Mouse (Mus musculus) thymus, postnatal 0 days (tissue): Measurements from ENCODE around the gene Adam11. TPM values are rescaled to one million over a fixed set of nuclear protein-coding genes. Genes with fewer than 3 reads are reported as not detected.
"Not testable (repeated sequence)": the region's sequence is repeated elsewhere in the genome, so short reads cannot be mapped to it uniquely, and the experiment has no call there.

ENCODE experiments used
- DNase-seq: peaks from one replicate; pipeline ENCODE4 v3.0.0-alpha.2; 2015; ENCODE audit warnings: low spot score
- polyA plus RNA-seq: library from polyadenylated mRNA; unstranded; fragments of >200 nt; fragmentation: Nextera tagmentation; extraction: Ambion mirVana; gene quantifications from 2 replicates; pipeline ENCODE4 v1.2.1, GENCODE M21; 2015

Adam11 gene
- polyA plus RNA-seq = 1.4 and 1.7 TPM in 2 replicates

DNA sequence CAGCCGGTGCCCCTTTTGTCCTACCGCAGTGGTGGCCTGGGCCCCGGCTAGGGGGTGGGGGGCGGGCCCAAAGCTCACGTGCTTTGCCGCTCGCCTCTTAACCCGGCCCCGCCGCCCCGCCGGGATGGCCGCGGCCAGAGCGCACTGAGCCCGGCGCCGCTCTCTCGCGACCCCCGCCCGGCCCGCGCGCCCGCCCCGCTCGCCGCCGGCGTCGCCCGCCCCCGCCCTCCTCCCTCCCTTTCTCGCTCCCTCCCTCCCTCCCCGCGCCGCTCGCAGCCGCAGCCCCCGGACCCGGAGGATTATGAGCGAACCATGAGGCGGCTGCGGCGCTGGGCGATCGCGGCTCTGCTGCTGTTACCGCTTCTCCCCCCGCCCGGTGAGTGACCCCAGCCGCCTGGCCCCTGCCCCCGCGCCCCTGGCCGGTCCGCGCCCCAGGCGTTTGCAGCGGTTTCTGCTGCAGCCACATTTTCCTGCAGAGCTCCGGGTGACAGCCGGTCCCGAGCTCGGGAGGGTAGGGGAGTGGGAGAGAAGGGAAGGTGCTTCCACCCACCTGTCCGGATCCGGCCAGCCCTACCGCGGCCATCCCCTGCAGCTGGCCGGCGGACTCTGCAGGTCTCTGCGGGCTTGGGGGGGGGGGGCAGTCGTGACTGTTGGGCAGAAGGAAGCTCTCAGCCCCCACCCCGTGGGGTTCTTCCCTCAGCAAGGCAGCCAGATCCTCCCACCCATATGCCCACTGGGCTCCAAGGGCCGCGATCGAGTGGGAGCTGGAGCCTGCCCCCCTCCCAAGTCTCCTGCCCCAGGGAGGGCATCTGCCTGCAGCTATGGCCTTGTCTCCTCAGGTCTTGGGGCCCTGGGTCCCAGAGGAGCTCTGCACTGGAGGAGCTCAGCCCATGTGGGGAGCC is at the start of gene Adam11:
Adam11 (plus strand) TSS at position 131 of the 902 bp plus-strand sequence.
- peak; percentile 16 for DNase-seq

DNA sequence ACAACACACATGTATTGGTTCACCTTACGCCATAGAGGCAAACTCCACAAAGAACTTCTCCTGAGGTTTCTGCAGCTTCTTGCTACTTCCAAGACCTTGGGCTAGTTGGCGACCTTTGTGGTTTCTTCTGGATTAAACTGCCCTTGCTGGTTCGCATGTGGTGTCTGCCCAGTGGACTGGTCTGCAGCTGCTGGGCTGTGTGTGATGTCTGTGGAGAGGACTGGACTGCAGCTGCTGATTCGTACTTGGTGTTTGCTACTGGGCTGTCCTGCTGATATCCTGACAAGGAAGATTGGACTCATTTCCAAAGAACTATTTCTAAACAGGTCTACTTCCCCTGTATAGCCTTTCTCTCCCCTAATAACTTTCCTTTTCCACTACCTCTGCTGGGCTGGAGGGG is 48.8 kb upstream of the Adam11 start:
- no peak for DNase-seq

DNA sequence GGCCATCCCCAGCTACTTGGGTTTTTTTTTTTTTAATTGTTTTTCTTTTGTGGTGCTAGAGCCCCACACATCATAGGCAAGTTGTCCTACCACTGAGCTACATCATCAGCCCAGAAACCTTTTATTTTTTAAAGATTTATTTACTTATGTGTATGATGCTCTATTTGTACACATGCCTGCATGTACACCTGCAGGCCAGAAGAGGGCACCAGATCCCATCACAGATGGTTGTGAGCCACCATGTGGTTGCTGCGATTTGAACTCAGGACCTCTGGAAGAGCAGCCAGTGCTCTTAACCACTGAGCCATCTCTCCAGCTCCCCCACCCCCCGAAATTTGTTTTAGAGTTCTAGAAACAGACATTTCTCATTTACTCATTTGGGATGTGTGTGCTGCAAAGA is 46.7 kb upstream of the Adam11 start:
- not testable (repeated sequence) for DNase-seq

DNA sequence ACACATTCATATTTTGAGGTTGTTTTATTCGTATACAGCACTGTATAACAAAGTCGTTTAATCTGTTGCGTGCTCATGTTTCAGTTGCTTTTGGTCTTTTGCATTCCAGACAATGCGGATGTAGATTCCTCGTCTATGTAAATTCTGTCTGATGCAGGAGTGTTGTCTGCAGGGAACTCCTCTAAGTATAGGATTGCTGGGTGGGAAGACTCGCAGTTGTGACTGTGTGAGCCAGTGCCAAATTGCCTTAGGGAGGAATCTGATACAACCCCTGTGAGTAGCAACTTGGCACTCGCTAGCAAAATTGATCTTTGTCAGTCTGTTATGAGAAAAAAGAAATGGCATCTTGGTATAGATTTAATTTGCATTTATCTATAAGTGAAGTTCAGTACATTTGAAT is 45.1 kb upstream of the Adam11 start:
- DNase-seq = no peak

DNA sequence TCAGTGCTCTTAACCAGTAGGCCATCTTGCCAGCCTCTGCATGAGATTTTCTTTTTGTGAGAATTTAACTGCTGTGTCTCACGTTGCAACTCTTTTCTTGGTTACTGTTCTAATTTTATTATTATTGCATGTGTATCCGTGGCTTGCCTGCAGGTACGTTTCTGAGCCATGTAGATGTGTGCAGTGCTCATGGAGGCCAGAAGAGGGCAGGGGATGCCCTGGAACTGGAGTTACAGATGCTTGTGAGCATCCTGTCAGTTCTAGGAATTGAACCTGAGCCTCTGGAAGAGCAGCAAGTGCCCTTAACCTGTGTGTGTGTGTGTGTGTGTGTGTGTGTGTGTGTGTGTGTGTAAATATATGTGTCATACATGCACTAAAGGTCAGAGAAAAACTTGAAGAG is 35.7 kb upstream of the Adam11 start:
- peak; percentile 11 for DNase-seq

DNA sequence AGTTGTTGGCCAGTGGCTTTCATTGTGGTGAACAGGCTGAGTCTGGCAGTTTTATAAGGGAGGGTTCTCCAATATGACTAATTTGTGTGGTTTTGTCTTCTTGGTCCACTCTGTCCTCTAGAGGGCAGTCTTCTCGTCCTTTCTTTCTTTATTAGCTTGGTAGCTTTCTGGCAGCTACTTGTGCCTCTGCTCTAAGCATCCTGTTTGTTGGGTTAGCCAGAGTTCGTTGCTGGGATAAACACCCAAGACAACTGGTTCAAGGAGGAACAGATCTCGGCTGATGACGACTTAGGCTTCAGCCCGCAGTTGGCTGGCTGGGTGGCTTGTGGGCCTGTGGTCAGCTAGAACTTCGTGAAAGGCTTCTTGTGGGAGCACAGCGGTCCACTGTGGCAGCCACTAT is 32.6 kb upstream of the Adam11 start:
- DNase-seq = peak; percentile 34

DNA sequence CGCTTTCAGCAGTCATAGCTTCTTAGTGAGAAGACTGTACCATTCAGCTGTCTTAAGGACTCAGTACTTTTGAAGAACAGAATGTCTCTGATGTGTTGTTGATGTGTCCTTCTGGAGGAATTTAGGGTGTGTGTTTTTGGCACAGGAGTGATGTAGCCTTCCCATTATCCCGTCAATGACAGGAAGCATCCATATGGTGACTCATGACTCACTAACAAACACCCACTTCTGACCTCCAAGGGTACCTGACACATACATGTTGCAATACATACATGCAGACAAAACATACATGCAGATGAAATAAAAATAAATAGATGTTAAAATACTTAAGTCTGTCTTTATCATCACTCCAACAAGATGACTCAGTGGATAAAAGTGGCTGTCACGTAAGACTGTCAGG is 31.4 kb upstream of the Adam11 start:
- no peak for DNase-seq

DNA sequence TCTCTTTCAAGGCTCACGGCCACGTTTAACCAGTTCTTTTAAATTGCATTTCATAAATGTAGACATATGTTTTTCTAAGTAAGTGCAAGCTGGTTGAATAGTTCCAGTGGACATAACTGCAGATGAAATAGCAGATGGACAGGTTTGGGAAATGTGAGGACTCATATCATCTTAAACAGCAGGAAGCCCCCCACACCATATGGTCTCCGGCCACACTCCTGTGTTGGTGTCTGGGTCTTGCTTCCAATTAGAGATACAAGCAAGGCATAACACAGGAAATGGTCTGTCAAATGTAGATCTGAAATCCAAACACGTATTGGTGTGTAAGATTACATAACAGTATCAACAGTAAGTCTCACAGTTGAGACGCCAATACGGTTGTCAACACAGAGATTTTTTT is 29.9 kb upstream of the Adam11 start:
- no peak for DNase-seq

DNA sequence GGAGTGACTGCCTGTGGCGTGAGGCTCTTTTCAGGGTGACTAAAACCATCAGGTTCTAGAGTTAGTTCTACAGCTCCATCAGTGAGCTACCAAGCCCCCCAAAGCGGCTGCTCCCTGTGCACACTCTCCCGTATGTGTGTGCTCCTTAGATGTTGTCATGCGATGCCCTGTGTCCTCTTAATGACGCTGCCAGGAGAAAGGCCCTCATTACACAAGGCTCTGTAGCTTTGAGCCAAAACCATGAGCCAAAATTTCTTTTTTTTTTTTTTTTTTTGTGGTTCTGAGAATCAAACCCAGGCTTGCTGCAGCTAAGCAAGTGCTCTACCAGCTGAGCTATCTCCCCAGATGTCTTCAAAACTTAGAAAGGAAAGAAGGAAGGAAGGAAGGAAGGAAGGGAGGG is 28.1 kb upstream of the Adam11 start:
- no peak for DNase-seq

DNA sequence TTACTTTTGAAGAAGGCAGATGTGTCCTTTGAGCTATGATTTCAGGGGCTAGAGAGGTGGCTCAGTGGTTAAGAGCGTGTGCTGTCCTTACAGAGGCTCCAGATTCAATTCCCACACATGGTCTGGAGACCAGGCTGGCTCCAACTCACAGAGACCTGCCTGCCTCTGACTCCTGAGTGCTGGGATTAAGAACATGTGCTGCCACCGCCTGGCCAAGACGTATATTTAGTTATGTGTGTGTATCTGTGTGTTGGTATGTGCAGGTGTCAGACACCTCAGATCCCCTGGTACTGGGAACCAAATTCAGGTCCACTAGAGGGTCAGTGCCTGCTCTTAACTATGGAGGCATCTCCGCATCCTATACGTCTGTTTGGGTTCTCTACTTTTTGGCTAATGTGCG is 26.3 kb upstream of the Adam11 start:
- no peak for DNase-seq

DNA sequence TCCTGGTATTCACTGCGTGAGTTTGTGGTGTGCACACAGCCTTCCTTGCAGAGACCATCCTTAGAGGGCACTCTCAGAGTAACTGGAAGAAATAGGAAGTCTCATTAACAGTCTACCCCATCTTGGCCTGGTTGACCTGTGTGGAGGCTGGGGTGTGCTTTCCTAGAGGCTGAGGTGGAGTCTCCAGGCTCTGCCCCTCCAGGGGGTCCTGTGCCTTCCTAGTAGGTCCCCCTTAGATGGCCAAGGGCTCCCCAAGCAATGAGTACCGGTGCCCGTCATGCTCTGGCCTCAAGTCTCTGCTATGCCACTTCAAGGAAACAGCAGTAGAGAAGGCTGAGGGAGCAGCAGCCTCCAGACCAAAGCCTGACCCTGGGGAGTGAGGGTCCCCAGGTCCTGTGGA is 23.2 kb upstream of the Adam11 start:
- no peak for DNase-seq

DNA sequence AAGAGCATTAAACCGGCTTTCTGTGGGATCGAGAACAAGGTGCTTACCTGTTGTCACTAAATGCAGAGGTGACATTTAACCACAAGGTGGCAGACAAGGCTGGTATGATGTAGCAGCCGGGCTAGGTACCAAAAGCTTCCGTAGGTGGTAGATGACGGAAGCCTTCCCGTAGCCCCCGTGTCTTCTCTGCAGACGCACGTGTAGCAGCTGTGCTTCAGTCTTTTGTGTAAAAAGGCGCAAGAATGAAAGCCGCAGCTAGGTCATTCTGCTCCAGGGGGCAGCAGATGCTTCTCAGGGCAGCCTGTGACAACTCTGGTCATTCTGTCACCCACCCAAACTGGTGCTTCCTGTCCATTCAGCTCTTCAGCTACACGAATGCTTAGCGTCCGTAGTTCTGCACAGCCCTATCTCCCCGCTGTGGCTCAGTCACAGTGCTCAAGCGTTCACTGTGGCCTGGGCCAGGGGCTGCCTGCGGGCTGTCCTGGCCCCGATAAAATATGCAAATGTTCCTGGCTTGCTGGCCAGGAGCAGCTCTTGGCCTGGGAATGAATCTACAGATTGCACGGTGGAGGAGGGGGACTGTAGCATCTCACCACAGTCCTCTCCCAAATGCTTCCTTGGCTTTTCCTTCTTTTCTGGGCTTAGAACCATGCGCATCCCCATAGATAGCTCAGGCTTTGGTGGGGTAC is 21.8 kb upstream of the Adam11 start:
- peak; percentile 91 for DNase-seq

DNA sequence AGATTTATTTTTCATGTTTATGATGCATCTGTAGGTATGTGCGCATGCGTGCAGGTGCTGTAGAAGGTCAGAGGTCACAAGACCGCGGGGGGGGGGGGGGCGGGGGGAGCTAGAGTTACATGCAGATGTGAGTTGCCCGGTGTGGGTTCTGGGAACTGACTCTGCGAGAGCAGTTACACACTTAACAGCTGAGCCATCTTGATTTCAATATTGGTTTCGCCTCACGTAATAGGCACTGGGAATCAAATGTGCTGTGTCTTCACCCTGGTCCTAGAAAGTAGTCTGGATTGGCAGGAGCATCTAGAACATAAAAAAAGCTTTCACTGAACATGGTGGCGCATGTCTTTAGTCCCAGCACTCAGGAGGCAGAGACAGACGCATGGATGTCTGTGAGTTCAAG is 20.6 kb upstream of the Adam11 start:
- DNase-seq = peak; percentile 19

DNA sequence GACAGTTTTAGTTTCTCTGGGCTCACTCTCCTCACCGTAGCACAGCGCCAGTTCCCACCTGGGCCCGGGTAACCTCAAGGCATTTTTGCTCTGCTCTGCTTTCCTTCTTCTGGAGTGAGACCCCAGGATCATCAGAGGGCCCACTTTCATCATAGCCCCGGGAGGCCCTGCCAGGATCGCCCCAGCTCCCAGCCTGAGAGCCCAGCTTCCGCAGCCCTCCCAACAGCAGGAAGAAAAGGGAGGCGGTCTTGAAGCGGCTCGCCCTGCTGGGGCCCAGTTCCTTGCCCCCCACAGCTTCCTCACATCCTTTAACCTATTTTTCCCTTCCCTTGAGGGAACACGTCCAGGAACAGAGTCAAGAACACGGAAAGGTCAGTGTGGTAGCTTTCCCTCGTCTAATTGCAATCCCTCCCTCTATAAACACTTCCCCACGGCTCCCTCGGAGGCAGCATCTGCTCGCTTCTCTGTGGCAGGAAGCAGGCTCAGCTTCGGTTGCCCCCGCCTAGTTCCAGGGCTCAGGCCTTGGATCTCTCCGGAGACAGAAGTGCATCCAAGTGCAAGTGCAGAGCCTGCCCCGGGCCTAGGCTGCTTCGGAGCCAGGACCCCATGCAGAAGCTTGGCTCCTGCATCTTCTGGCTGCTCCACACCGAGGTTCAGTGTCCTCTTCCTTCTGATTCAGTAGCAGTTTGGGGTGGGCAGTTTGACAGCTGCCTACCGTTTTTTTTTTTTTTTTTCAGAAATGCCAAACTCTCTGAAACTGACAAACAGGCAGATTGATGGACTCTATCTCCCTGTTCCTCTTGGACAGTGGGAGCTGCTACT is 19.9 kb upstream of the Adam11 start:
- peak; percentile 55 for DNase-seq

DNA sequence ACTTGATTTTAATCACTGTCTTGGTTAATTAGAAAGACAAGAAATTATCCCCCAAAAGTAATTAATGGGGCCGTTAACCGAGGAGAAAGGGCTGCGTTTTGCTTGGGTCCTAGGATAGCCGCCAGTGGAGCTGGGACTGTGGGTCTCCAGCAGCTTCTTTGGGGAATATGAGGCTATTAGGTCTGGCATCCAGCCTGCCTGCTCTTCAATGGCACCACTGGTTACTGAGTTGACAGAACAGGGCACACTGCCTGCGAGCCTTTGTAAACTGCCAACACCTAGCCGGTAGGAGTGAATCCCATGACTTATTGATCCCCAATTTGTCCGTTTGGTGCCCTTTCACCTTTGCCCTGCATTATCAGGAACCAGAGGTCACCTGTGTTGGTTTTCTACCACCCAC is 19.2 kb upstream of the Adam11 start:
- no peak for DNase-seq

DNA sequence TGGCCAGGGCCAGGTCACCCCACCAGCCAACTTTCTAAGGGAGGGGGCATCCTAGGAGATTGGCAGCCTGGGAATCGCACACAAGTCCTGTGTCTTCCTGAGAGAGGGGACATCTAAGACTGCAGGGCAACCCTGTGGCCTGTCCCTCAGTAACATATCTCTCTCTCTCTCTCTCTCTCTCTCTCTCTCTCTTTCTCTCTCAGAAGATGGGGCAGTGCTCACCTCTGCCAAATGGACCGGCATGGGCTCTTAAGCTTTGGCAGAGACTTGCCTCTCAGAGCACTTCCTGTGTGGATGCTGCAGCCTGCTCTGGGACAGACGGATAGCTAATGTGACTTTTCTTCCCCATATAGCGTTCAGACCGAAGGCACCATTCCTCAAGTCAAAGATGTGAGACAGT is 18.4 kb upstream of the Adam11 start:
- DNase-seq = no peak

DNA sequence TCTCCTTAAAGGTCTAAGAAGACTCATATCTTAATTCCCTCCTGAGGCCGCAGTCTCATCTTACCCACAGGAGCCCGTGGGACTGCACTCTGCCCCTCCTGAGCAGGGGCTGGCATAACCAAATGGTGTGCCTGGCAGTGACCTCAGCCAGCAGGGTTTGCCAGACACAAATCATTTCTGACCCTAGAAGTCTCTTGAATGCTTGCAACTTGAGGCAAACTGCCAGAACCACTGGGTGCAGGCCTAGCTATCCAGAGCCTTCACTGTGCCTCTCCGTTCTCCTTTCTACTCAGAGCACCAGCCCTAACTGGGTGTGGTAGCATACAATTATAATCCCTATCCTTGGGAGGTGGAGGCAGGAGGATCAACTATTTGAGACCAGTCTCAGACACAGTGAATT is 16.5 kb upstream of the Adam11 start:
- DNase-seq = no peak

DNA sequence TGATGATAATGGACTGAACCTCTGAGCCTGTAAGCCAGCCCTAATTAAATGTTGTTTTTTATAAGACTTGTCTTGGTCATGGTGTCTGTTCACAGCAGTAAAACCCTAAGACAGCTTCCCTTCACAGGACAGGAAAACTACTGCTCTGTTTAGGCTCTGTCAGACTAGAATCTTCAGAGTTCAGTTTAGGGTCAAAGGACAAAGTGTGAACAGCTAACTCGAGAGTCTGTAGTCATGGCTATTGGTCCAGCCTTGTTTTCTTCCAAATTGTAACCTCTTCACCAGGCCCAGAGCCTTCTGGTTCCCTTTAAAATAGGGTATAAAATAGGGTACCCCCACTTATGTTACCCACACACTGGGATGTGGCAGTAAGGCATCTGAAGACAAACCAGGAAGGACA is 13.4 kb upstream of the Adam11 start:
- DNase-seq = no peak

DNA sequence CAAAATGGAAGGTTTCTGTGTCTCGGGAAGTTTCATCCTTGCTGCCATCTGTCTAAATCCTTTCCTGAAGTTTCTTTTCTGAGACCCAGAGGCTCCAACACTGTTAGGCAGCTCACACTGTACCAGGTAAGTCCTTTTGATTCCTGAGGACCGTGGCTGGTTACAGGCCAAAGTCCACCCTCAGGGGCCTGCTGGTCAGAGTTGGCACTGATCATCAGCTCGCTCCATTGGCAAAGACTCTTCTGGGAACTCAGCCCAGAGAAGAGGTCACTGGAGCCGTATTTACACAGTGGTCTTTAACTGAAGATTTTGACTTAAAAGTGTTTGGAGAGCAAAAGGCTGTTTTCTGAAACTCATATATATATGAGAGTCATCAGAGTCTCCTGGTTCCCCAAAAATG is 12.9 kb upstream of the Adam11 start:
- no peak for DNase-seq

DNA sequence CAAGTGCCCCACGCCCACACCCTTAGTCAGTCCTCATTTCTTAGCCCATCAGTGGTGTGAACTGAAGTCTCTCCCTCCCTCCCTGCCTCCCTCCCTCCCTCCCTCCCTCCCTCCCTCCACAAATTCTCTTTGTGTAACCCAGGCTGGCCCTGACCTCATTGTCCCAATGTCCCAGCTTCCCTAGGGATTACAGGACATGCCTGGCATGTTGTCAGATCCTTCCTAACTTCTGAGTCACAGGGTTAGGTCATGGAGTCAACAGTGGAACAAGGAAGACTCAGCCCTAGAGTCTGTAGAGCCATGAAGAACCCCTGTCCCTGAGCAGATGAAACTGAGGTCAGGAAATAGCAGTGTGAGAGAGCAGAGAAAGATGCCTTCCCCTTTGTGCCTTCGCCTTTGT is 11.5 kb upstream of the Adam11 start:
- no peak for DNase-seq

DNA sequence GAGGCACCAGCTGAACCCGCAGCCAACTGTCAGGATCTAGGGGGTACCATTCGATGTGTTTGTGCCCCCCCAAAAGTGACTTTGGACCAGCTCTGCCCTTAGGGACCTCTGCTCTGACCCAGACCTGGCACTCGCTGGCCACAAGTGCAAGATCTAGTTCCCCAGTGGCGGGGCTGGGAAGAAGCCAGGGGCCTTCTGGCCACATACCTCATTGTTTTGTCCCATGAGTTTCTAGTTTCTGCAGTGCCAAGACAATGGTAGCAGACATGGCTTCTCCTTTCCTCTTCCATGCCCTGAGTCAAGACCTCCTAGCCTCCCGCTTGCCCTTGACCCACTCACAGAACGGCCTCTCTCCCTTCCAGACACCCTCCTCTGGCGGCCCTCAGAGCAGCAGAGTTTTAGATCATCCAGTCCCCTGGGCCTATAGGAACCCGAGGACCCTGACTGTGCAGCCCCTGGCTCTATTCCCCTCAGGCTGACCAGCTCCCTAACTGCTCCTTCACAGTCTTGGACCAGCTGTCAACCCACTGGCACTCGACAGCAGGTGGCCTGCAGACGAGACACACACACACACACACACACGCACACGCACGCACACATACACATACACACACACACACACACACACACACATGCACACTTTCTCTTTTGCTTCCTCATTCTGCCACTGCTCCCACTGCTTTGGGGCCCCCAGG is 8.2 kb upstream of the Adam11 start:
- DNase-seq = peak; percentile 60
